Mouse (Mus musculus): ENCODE measurements around the gene Zbtb5.

DNA sequence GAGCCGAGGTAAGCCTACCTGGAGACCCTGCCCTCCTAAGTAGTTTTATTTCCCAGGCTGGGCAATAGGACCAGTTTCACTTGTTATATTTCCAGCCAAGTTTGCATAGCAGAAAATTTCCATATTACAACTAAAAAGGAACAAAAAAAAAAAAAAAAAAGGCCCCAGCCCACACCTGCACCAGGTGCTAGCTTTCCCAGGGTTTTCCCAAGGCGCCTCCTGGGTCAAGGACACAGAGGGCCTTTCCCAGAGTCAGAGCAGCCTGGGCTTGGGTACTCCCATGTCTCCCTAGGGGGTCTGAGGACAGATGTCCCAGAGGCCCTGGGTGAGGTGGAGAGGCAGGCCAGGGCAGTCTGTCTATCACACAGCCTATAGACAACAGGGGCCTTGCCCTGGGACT is 47.0 kb downstream of the Zbtb5 start:
- TF ChIP-seq CTCF (conservative IDR thresholded peaks at IDR 0.05; ENCODE audit: low read length) (no peak), NANOG (IDR thresholded peaks at IDR 0.05; ENCODE audit: borderline replicate concordance, low read length) (no peak), POU5F1 (IDR thresholded peaks at IDR 0.05; ENCODE audit: borderline replicate concordance, low read length) (no peak)
